Mouse (Mus musculus): ENCODE results near the gene 1700025G04Rik. TPM values are rescaled to one million over a fixed set of nuclear protein-coding genes. Genes with fewer than 3 reads are reported as not detected.

Gene 1700025G04Rik
- polyA plus RNA-seq, 1 experiment, result 2.3 TPM

- DNase-seq (ENCODE audit: low read depth), result no peak
Measured at GRCm38 (mm10) chr1:151900706-151901360, 189.1 kb downstream of the 1700025G04Rik start.

GRCm38 (mm10) chr1:151899964-151900363, 190.0 kb downstream of the 1700025G04Rik start:
- DNase-seq (ENCODE audit: low read depth), result no peak

GRCm38 (mm10) chr1:151895406-151895805, 194.5 kb downstream of the 1700025G04Rik start:
- DNase-seq (ENCODE audit: low read depth), result no peak

GRCm38 (mm10) chr1:151893976-151894375, 195.9 kb downstream of the 1700025G04Rik start:
- no peak for DNase-seq (ENCODE audit: low read depth)

- DNase-seq (ENCODE audit: low read depth), result no peak
Measured at GRCm38 (mm10) chr1:151892008-151892407, 197.9 kb downstream of the 1700025G04Rik start.

- DNase-seq (ENCODE audit: low read depth), result no peak
Measured at GRCm38 (mm10) chr1:151891194-151891593, 198.7 kb downstream of the 1700025G04Rik start.

GRCm38 (mm10) chr1:151890041-151890621, 199.8 kb downstream of the 1700025G04Rik start:
- DNase-seq (ENCODE audit: low read depth), result no peak

- no peak for DNase-seq (ENCODE audit: low read depth)
Measured at GRCm38 (mm10) chr1:151887631-151888030, 202.3 kb downstream of the 1700025G04Rik start.

- DNase-seq (ENCODE audit: low read depth), result no peak
Measured at GRCm38 (mm10) chr1:151887126-151887525, 202.8 kb downstream of the 1700025G04Rik start.

GRCm38 (mm10) chr1:151886171-151886570, 203.8 kb downstream of the 1700025G04Rik start:
- no peak for DNase-seq (ENCODE audit: low read depth)

- DNase-seq (ENCODE audit: low read depth), result no peak
Measured at GRCm38 (mm10) chr1:151881253-151881652, 208.7 kb downstream of the 1700025G04Rik start.

- DNase-seq (ENCODE audit: low read depth), result no peak
Measured at GRCm38 (mm10) chr1:151880731-151881130, 209.2 kb downstream of the 1700025G04Rik start.

- no peak for DNase-seq (ENCODE audit: low read depth)
Measured at GRCm38 (mm10) chr1:151879966-151880365, 210.0 kb downstream of the 1700025G04Rik start.

GRCm38 (mm10) chr1:151879308-151879850, 210.5 kb downstream of the 1700025G04Rik start:
- DNase-seq (ENCODE audit: low read depth), result no peak

GRCm38 (mm10) chr1:151878411-151878810, 211.5 kb downstream of the 1700025G04Rik start:
- DNase-seq (ENCODE audit: low read depth), result no peak

GRCm38 (mm10) chr1:151872971-151873370, 217.0 kb downstream of the 1700025G04Rik start:
- no peak for DNase-seq (ENCODE audit: low read depth)

GRCm38 (mm10) chr1:151864326-151864725, 225.6 kb downstream of the 1700025G04Rik start:
- DNase-seq (ENCODE audit: low read depth), result no peak

- DNase-seq (ENCODE audit: low read depth), result no peak
Measured at GRCm38 (mm10) chr1:151863797-151864147, 226.2 kb downstream of the 1700025G04Rik start.

- DNase-seq (ENCODE audit: low read depth), result no peak
Measured at GRCm38 (mm10) chr1:151863135-151863796, 226.7 kb downstream of the 1700025G04Rik start.

- no peak for DNase-seq (ENCODE audit: low read depth)
Measured at GRCm38 (mm10) chr1:151862109-151862508, 227.8 kb downstream of the 1700025G04Rik start.

- no peak for DNase-seq (ENCODE audit: low read depth)
Measured at GRCm38 (mm10) chr1:151861334-151861995, 228.5 kb downstream of the 1700025G04Rik start.

- DNase-seq (ENCODE audit: low read depth), result no peak
Measured at GRCm38 (mm10) chr1:151858474-151858873, 231.5 kb downstream of the 1700025G04Rik start.

Data from gonadal fat pad, adult 2 months (tissue).